Mouse (Mus musculus) neural tube, embryonic 14.5 days (tissue): Measurements from ENCODE around the gene Hoxc10. TPM values are rescaled to one million over a fixed set of nuclear protein-coding genes. Genes with fewer than 3 reads are reported as not detected.

ENCODE experiments used
- ATAC-seq: fragments of 200-750 bp; cut with Nextera tagmentation; 2 replicates; pipeline ENCODE4 v1.8.0; 2017; ENCODE audit warnings: low read depth, mild to moderate bottlenecking, moderate TSS enrichment, moderate library complexity
- H3K27ac ChIP-seq: fragments of 300-500 bp; sonication (generic); 2 replicates; pipeline ENCODE4 v1.5.1; 2014; ENCODE audit warnings: low read depth, mild to moderate bottlenecking, control low read depth, low read length, moderate library complexity, mixed read lengths
- H3K27me3 ChIP-seq: fragments of 300-500 bp; sonication (generic); 2 replicates; pipeline ENCODE4 v1.6.1; 2014; ENCODE audit warnings: low read length; ENCODE audit not compliant: control insufficient read depth, insufficient read depth
- H3K36me3 ChIP-seq: fragments of 300-500 bp; sonication (generic); 2 replicates; pipeline ENCODE4 v1.6.1; 2014; ENCODE audit warnings: low read length, mixed read lengths; ENCODE audit not compliant: control insufficient read depth, insufficient read depth
- H3K4me1 ChIP-seq: fragments of 300-500 bp; sonication (generic); 2 replicates; pipeline ENCODE4 v1.6.1; 2014; ENCODE audit warnings: low read length; ENCODE audit not compliant: control insufficient read depth, insufficient read depth
- H3K4me2 ChIP-seq: fragments of 300-500 bp; sonication (generic); 2 replicates; pipeline ENCODE4 v1.6.1; 2014; ENCODE audit warnings: mild to moderate bottlenecking, low read depth, low read length, control low read depth
- H3K4me3 ChIP-seq: fragments of 300-500 bp; sonication (generic); 2 replicates; pipeline ENCODE4 v1.5.1; 2014; ENCODE audit warnings: low read depth, low read length, control low read depth, mixed read lengths
- H3K9ac ChIP-seq: fragments of 300-500 bp; sonication (generic); replicated peaks from 2 replicates; pipeline ENCODE4 v1.6.1; 2014; ENCODE audit warnings: low read depth, mild to moderate bottlenecking, control low read depth, low read length, mixed read lengths
- H3K9me3 ChIP-seq: fragments of 300-500 bp; sonication (generic); 2 replicates; pipeline ENCODE4 v1.6.1; 2016; ENCODE audit warnings: low read length; ENCODE audit not compliant: control insufficient read depth
- WGBS: fragments of 180-500 bp; shearing (Covaris S2); extraction: QIAGEN DNeasy Blood & Tissue Kit; methylation state at CpG from one replicate; pipeline ENCODE4 v1.1.7; 2014; 5-methylcytosine and 5-hydroxymethylcytosine counted together
- polyA plus RNA-seq: library from polyadenylated mRNA; unstranded; fragments of >200 nt; fragmentation: Nextera tagmentation; extraction: Ambion mirVana; gene quantifications from 2 replicates; pipeline ENCODE4 v1.2.1, GENCODE M21; 2014

Hoxc10 gene
- polyA plus RNA-seq, 1 experiment from 2014 or later, result 94.7 TPM

GRCm38 (mm10) chr15:102939256-102940155 lies 27.1 kb upstream of the Hoxc10 start:
- peak overlapping the region; percentile 55 for H3K27ac ChIP-seq
- no peaks in the 10 kb centered on the region for H3K36me3 ChIP-seq
- WGBS, result 1% methylated on average over 34 of the region's 34 CpGs
- peak overlapping the region; percentile 31 for H3K4me3 ChIP-seq
- H3K27me3 ChIP-seq, result peaks cover 50% of the 10 kb centered on the region
- peak overlapping the region; percentile 29 for H3K4me2 ChIP-seq
- 0 out of 2 replicates have a peak, but pooled peaks cover 5% of the 10 kb centered on the region for H3K4me1 ChIP-seq
- peak; percentile 47; the same call in 1 of the 2 replicates for ATAC-seq
- peak overlapping the region; percentile 22; the same call in 1 of the 2 replicates for H3K9ac ChIP-seq
- H3K9me3 ChIP-seq, result no peaks in the 10 kb centered on the region

GRCm38 (mm10) chr15:102942739-102943467 lies 23.7 kb upstream of the Hoxc10 start:
- Histone ChIP-seq H3K4me3 (peak overlapping the region; percentile 27), H3K4me1 (0 out of 2 replicates have a peak, but pooled peaks cover 2% of the 10 kb centered on the region), H3K9ac (peak overlapping the region; percentile 54), H3K27ac (peak overlapping the region; percentile 78), H3K4me2 (peak overlapping the region; percentile 41), H3K27me3 (peaks cover 59% of the 10 kb centered on the region), H3K9me3 (no peaks in the 10 kb centered on the region), H3K36me3 (no peaks in the 10 kb centered on the region)
- under 1% methylated on average over 51 of the region's 53 CpGs for WGBS
- peak; percentile 47; the same call in 1 of the 2 replicates for ATAC-seq

GRCm38 (mm10) chr15:102943468-102943813 lies 23.2 kb upstream of the Hoxc10 start:
- peak overlapping the region; percentile 41 for H3K4me2 ChIP-seq
- peak overlapping the region; percentile 27 for H3K4me3 ChIP-seq
- peak overlapping the region; percentile 54 for H3K9ac ChIP-seq
- peak overlapping the region; percentile 78 for H3K27ac ChIP-seq
- 0 out of 2 replicates have a peak, but pooled peaks cover 2% of the 10 kb centered on the region for H3K4me1 ChIP-seq
- H3K27me3 ChIP-seq, result peaks cover 58% of the 10 kb centered on the region
- no peaks in the 10 kb centered on the region for H3K9me3 ChIP-seq
- no peak for ATAC-seq
- H3K36me3 ChIP-seq, result no peaks in the 10 kb centered on the region
- WGBS, result 4% methylated on average over 5 of the region's 5 CpGs

GRCm38 (mm10) chr15:102945185-102946077 lies 21.2 kb upstream of the Hoxc10 start:
- H3K4me3 ChIP-seq, result peak overlapping the region; percentile 27
- peaks cover 49% of the 10 kb centered on the region for H3K27me3 ChIP-seq
- no peak for ATAC-seq
- H3K9ac ChIP-seq, result peak overlapping the region; percentile 34; the same call in 1 of the 2 replicates
- 0 out of 2 replicates have a peak, but pooled peaks cover 2% of the 10 kb centered on the region for H3K4me1 ChIP-seq
- H3K4me2 ChIP-seq, result peak overlapping the region; percentile 42
- H3K9me3 ChIP-seq, result no peaks in the 10 kb centered on the region
- no peaks in the 10 kb centered on the region for H3K36me3 ChIP-seq
- 7% methylated on average over 22 of the region's 22 CpGs for WGBS
- peak overlapping the region; percentile 72 for H3K27ac ChIP-seq

GRCm38 (mm10) chr15:102947276-102947675 lies 19.3 kb upstream of the Hoxc10 start:
- H3K27ac ChIP-seq, result peak overlapping the region; percentile 77; the same call in 1 of the 2 replicates
- H3K4me1 ChIP-seq, result 0 out of 2 replicates have a peak, but pooled peaks cover 2% of the 10 kb centered on the region
- H3K9ac ChIP-seq, result peak overlapping the region; percentile 51; the same call in 1 of the 2 replicates
- no peak for ATAC-seq
- H3K36me3 ChIP-seq, result no peaks in the 10 kb centered on the region
- H3K27me3 ChIP-seq, result peaks cover 45% of the 10 kb centered on the region
- peak overlapping the region; percentile 42; the same call in 1 of the 2 replicates for H3K4me2 ChIP-seq
- 3% methylated on average over 8 of the region's 9 CpGs for WGBS
- peak overlapping the region; percentile 12 for H3K4me3 ChIP-seq
- H3K9me3 ChIP-seq, result no peaks in the 10 kb centered on the region

GRCm38 (mm10) chr15:102948842-102949241 lies 17.8 kb upstream of the Hoxc10 start:
- WGBS, result 4% methylated on average over 2 of the region's 2 CpGs
- Histone ChIP-seq H3K9me3 (no peaks in the 10 kb centered on the region), H3K4me2 (peak overlapping the region; percentile 42), H3K4me3 (peak overlapping the region; percentile 12; the same call in 1 of the 2 replicates), H3K27ac (peak overlapping the region; percentile 77), H3K36me3 (no peaks in the 10 kb centered on the region), H3K9ac (peak overlapping the region; percentile 51), H3K27me3 (peaks cover 54% of the 10 kb centered on the region), H3K4me1 (no peaks in the 10 kb centered on the region)
- no peak for ATAC-seq

- ATAC-seq, result no peak
- Histone ChIP-seq H3K9me3 (no peaks in the 10 kb centered on the region), H3K4me1 (no peaks in the 10 kb centered on the region), H3K9ac (peak overlapping the region; percentile 50), H3K4me2 (peak overlapping the region; percentile 42), H3K4me3 (peak overlapping the region; percentile 12), H3K36me3 (no peaks in the 10 kb centered on the region), H3K27ac (peak overlapping the region; percentile 77), H3K27me3 (peaks cover 48% of the 10 kb centered on the region)
- 2% methylated on average over 20 of the region's 20 CpGs for WGBS
Observed at GRCm38 (mm10) chr15:102949696-102950095, 16.9 kb upstream of the Hoxc10 start.

GRCm38 (mm10) chr15:102950877-102951276 lies 15.7 kb upstream of the Hoxc10 start:
- no peaks in the 10 kb centered on the region for H3K4me1 ChIP-seq
- 14% methylated on average over 2 of the region's 2 CpGs for WGBS
- no peaks in the 10 kb centered on the region for H3K9me3 ChIP-seq
- peak overlapping the region; percentile 42 for H3K4me2 ChIP-seq
- H3K36me3 ChIP-seq, result no peaks in the 10 kb centered on the region
- peak overlapping the region; percentile 77 for H3K27ac ChIP-seq
- H3K27me3 ChIP-seq, result peaks cover 36% of the 10 kb centered on the region
- no peak for ATAC-seq
- peak overlapping the region; percentile 50; the same call in 1 of the 2 replicates for H3K9ac ChIP-seq
- peak overlapping the region; percentile 20 for H3K4me3 ChIP-seq
